Mouse (Mus musculus) midbrain, embryonic 13.5 days (tissue): Measurements from ENCODE around the gene Ckap2. TPM values are rescaled to one million over a fixed set of nuclear protein-coding genes. Genes with fewer than 3 reads are reported as not detected.

Experiments used
- polyA plus RNA-seq: library from polyadenylated mRNA; unstranded; fragments of >200 nt; fragmentation: Nextera tagmentation; extraction: Ambion mirVana; gene quantifications from 2 replicates; pipeline ENCODE4 v1.2.1, GENCODE M21; 2015

Gene Ckap2
- polyA plus RNA-seq, 1 experiment from 2014 or later = 26.8 TPM

Other genes starting within 250 kb of the Ckap2 start
- not detected in 2 replicates for gene Defb35, start 247.5 kb downstream of the Ckap2 start, polyA plus RNA-seq
- gene Defb13, start 239.1 kb downstream of the Ckap2 start, polyA plus RNA-seq = not detected in 2 replicates
- gene Fam90a1a, start 227.1 kb downstream of the Ckap2 start, polyA plus RNA-seq = not detected in 2 replicates
- not detected in 2 replicates for gene Ccdc70, start 216.0 kb downstream of the Ckap2 start, polyA plus RNA-seq
- gene Atp7b, start 125.5 kb downstream of the Ckap2 start, polyA plus RNA-seq = 1.4 and 1.5 TPM in 2 replicates
- gene Alg11, start 125.1 kb downstream of the Ckap2 start, polyA plus RNA-seq = 37.1 and 38.4 TPM in 2 replicates
- gene Nek5, start 60.8 kb downstream of the Ckap2 start, polyA plus RNA-seq = 0.36 and 0.43 TPM in 2 replicates
- gene Nek3, start 19.4 kb downstream of the Ckap2 start, polyA plus RNA-seq = 8.9 and 9.1 TPM in 2 replicates
- 39.9 and 43.2 TPM in 2 replicates for gene Vps36, start 7.0 kb upstream of the Ckap2 start, polyA plus RNA-seq
- 6.1 and 6.9 TPM in 2 replicates for gene Thsd1, start 41.5 kb upstream of the Ckap2 start, polyA plus RNA-seq
- not detected in 2 replicates for gene Tpte, start 97.6 kb upstream of the Ckap2 start, polyA plus RNA-seq
- 8.3 and 8.5 TPM in 2 replicates for gene Slc25a15, start 212.8 kb upstream of the Ckap2 start, polyA plus RNA-seq
- 36.7 and 36.8 TPM in 2 replicates for gene Mrps31, start 225.5 kb upstream of the Ckap2 start, polyA plus RNA-seq